Mouse (Mus musculus) heart, adult 2 months (tissue): ENCODE data around the gene Kif27. TPM values are rescaled to one million over a fixed set of nuclear protein-coding genes. Genes with fewer than 3 reads are reported as not detected.
"Not testable (repeated sequence)": the region's sequence is repeated elsewhere in the genome, so short reads cannot be mapped to it uniquely, and the experiment has no call there.

Source experiments
- DNase-seq, 2 experiments: peaks; one replicate each; pipeline ENCODE4 v3.0.0; 2021
- H3K27ac ChIP-seq: fragments of 200-600 bp; 2 replicates; pipeline ENCODE4 v1.8.1; 2022
- H3K27me3 ChIP-seq: fragments of 200-500 bp; 2 replicates; pipeline ENCODE4 v1.6.1; 2012; ENCODE audit warnings: mild to moderate bottlenecking, low read length, inconsistent platforms, mixed read lengths; ENCODE audit not compliant: control insufficient read depth, insufficient read depth
- H3K36me3 ChIP-seq: fragments of 200-500 bp; 2 replicates; pipeline ENCODE4 v1.6.1; 2012; ENCODE audit warnings: low read length, inconsistent platforms; ENCODE audit not compliant: control insufficient read depth, insufficient read depth
- H3K4me1 ChIP-seq: fragments of 200-500 bp; 2 replicates; pipeline ENCODE4 v1.6.1; 2011; ENCODE audit warnings: low read length; ENCODE audit not compliant: control insufficient read depth, insufficient read depth
- H3K4me3 ChIP-seq: fragments of 200-600 bp; 2 replicates; pipeline ENCODE4 v1.8.1; 2022
- H3K79me2 ChIP-seq: fragments of 200-500 bp; replicated peaks from 2 replicates; pipeline ENCODE4 v1.6.1; 2012; ENCODE audit warnings: mild to moderate bottlenecking, inconsistent platforms, low read length, moderate library complexity, mixed read lengths; ENCODE audit not compliant: control insufficient read depth, insufficient read depth
- H3K9ac ChIP-seq: fragments of 200-500 bp; 2 replicates; pipeline ENCODE4 v1.6.1; 2012; ENCODE audit warnings: low read depth, mild to moderate bottlenecking, control low read depth, inconsistent platforms, low read length, mixed read lengths
- CTCF ChIP-seq: fragments of 200-600 bp; IDR thresholded peaks from 2 replicates; pipeline ENCODE4 v1.8.1; 2022; ENCODE audit warnings: antibody characterized with exemption, mild to moderate bottlenecking, moderate library complexity
- EP300 ChIP-seq: fragments of 200-500 bp; IDR thresholded peaks from 2 replicates; pipeline ENCODE4 v1.6.1; 2011; ENCODE audit warnings: low read depth, low read length, control low read depth; ENCODE audit not compliant: insufficient read depth
- POLR2A ChIP-seq: fragments of 200-500 bp; IDR thresholded peaks from 2 replicates; pipeline ENCODE4 v1.6.1; 2011; ENCODE audit warnings: mild to moderate bottlenecking, low read depth, low read length, control low read depth; ENCODE audit not compliant: insufficient read depth
- WGBS: fragments of 180-500 bp; shearing (Covaris S2); methylation state at CpG from one replicate; pipeline ENCODE4 v1.1.7; 2018; 5-methylcytosine and 5-hydroxymethylcytosine counted together
- intact Hi-C: fragments of 180-260 bp; cut with DNase I; formaldehyde crosslinking; loops from one replicate; pipeline ENCODE4 v1.15.1; 2025
- polyA plus RNA-seq: library from polyadenylated mRNA; depleted of rRNA; stranded (reverse); fragments of >200 nt; gene quantifications from 2 replicates; pipeline ENCODE4 v1.2.3, GENCODE M21; 2012
- total RNA-seq, 2 experiments: library from RNA; stranded (reverse); gene quantifications; 2 replicates each; pipeline ENCODE4 v1.2.3; 2021

The Kif27 gene
- total and polyA plus RNA-seq, 3 experiments = 0.05 to 0.10 (median 0.10) TPM

DNA sequence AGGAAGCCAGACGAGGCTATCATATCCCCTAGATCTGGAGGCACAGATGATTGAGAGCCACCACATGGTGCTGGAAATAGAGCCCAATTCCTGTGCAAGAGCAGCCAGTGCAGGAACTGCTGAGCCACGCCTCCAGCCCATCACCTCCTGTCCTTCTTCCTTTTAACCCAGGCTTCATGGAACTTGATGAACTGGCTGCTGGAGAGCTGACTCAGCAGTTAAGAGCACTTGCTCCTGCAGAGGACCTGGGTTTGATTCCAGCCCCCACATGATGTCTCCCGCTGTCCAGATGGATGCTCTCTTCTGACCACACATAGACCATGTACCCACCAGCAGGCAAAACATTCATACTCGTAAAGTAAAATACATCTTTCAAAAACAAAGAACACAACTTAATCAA is 9.9 kb upstream of the Kif27 start:
- no peaks in the 10 kb centered on the region for H3K36me3 ChIP-seq
- intact Hi-C loops = no loop called here
- TF ChIP-seq POLR2A = no peak
- TF ChIP-seq EP300 = no peak
- no peak for TF ChIP-seq CTCF
- no peaks in the 10 kb centered on the region for H3K79me2 ChIP-seq
- H3K27me3 ChIP-seq = no peaks in the 10 kb centered on the region
- H3K4me3 ChIP-seq = no peak overlapping the region
- no peak overlapping the region for H3K27ac ChIP-seq
- DNase-seq = no peak
- WGBS = 68% methylated on average over 4 of the region's 4 CpGs
- H3K4me1 ChIP-seq = peaks cover 1% of the 10 kb centered on the region; the same call in 1 of the 2 replicates
- no peak overlapping the region for H3K9ac ChIP-seq

DNA sequence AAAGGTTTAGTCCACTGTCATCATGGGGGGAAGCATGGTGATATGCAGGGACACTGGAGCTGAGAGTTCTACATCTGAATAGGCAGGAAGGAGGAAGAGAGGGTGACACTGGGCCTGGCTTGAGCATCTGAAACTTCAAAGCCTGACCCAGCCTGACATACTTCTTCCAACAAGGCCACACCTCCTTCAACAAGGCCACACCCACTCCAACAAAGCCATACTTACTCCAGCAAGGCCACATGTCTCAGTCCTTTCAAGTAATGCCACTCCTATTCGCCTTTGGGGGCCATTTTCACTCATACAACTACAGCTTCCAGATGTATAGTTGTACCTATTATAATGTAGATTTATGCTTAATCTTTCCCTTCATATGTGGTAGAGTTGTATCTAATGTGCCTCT is 8.7 kb upstream of the Kif27 start:
- WGBS = 78% methylated on average over 1 of the region's 1 CpGs
- H3K4me1 ChIP-seq = no peaks in the 10 kb centered on the region
- no peak for DNase-seq
- H3K27ac ChIP-seq = no peak overlapping the region
- no peak overlapping the region for H3K4me3 ChIP-seq
- no peak for TF ChIP-seq EP300
- no peak for TF ChIP-seq CTCF
- TF ChIP-seq POLR2A = no peak
- H3K27me3 ChIP-seq = no peaks in the 10 kb centered on the region
- H3K36me3 ChIP-seq = no peaks in the 10 kb centered on the region
- intact Hi-C loops = no loop called here
- H3K9ac ChIP-seq = no peak overlapping the region
- no peaks in the 10 kb centered on the region for H3K79me2 ChIP-seq

DNA sequence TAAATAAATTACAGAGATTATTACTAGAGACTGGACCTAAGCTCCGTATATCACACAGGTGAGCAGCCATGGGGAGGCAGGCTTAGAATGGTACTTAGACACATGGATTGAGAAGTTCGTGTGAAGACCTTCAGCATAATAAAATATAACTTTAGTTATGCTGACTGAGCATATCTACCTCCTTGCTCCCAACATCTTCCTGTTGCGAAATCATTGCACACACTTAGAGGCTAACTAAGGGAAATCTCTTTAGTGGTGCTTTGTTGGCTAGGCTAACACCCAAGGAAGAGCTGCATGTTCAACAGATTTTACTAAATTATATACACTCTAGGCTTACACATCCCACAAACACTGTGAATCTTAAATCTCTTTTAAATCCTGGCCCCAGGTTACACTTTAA is 7.5 kb upstream of the Kif27 start:
- TF ChIP-seq POLR2A = no peak
- no peak for TF ChIP-seq CTCF
- no peak for TF ChIP-seq EP300
- WGBS = 82% methylated on average over 3 of the region's 3 CpGs
- no peak overlapping the region for H3K4me3 ChIP-seq
- no peak overlapping the region for H3K27ac ChIP-seq
- no peaks in the 10 kb centered on the region for H3K27me3 ChIP-seq
- no peaks in the 10 kb centered on the region for H3K36me3 ChIP-seq
- no peak for DNase-seq
- H3K9ac ChIP-seq = no peak overlapping the region
- H3K4me1 ChIP-seq = no peaks in the 10 kb centered on the region
- intact Hi-C loops = no loop called here
- H3K79me2 ChIP-seq = no peaks in the 10 kb centered on the region

DNA sequence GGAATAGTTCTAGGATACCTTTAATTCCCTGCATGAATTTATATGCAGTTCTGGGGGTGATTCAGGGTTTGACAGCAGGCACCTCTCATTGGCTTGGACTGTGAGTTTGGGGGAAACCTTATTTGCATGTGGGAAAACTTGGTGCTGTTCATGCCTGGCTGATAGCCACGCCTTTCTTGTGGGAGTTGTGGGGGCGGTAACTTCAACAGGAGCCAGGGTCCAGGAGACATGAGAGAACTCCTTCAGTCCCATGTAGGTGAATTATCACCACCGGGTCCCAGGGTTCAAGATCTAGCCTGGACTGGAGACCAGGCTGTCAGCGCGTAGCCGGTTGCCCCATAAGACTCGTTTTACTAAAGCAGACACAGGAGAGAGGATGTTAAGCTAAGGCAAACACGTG is 6.3 kb upstream of the Kif27 start:
- H3K27me3 ChIP-seq, DNase-seq, H3K36me3 ChIP-seq, H3K27ac ChIP-seq, H3K79me2 ChIP-seq, H3K4me3 ChIP-seq, intact Hi-C loops, H3K9ac ChIP-seq, H3K4me1 ChIP-seq: not testable (repeated sequence)
- WGBS = 75% methylated on average over 8 of the region's 8 CpGs

DNA sequence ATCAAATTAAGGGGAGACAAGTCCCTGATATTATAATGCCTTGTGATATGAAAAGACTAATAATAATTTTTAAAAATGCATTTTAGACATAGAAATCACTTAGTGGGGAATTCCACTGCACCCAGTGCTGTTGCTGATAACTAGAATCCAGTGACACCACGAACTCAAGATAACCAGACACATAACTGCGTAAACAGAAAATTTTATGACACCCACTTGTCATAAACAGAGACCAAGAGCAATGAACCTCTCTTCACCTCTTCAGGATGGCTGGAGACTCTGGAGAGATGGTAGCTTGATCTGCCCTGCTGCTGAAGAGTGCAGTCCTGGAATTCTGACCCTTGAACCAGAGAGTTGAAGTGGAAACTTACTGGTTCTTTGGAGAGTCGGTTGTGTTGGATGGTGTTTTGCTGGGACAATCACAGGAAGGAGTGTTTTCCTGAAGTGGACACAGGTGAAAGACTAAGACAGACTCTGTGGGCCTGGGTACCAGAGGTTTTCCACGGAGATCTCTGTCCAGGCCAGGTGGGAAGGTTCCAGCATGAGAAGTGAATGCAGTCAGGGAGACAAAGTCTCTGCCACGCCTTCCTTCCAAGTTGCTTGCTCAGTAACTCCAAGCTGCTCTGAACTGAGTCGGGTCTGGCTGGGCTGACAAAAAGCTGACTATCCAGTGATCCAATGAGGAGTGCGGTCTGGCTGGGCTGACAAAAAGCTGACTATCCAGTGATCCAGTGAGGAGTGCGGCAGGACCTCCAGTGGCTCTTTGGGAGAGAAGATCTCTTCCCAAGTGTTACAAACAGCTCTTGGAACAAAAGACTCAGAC is 5.6 kb upstream of the Kif27 start:
- Histone ChIP-seq H3K9ac (no peak overlapping the region), H3K79me2 (no peaks in the 10 kb centered on the region), H3K27ac (no peak overlapping the region), H3K36me3 (no peaks in the 10 kb centered on the region), H3K4me3 (no peak overlapping the region), H3K4me1 (no peaks in the 10 kb centered on the region), H3K27me3 (no peaks in the 10 kb centered on the region)
- no peak for DNase-seq
- intact Hi-C loops = no loop called here
- WGBS = 72% methylated on average over 8 of the region's 8 CpGs
- TF ChIP-seq POLR2A (no peak), EP300 (no peak), CTCF (no peak)

DNA sequence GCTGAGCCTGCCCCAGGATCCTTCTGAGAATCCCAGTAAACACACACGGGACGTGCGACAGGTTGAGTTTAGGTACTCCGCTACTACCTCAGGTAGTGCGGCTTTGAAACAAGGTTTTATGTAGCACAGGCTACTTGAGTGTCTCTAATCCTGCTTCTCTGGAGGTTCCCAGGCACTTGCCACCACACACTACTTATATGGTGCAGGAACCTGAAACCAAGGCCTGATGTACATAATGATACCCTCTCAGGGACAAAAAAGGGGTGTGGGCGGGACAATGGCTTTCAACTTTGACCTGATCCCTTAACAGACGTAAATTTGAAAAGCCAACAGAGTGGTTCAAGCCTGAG is 357 bp upstream of the Kif27 start:
- H3K4me3 ChIP-seq = peak overlapping the region; percentile 45
- no peak overlapping the region for H3K27ac ChIP-seq
- no peak for DNase-seq
- no peak overlapping the region; the same call in 1 of the 2 replicates for H3K9ac ChIP-seq
- no peaks in the 10 kb centered on the region for H3K36me3 ChIP-seq
- WGBS = 16% methylated on average over 7 of the region's 7 CpGs
- H3K4me1 ChIP-seq = no peaks in the 10 kb centered on the region
- no peaks in the 10 kb centered on the region for H3K79me2 ChIP-seq
- no peaks in the 10 kb centered on the region for H3K27me3 ChIP-seq
- intact Hi-C loops = loop anchor here (5.0 kb wide), 2 partner anchors 43 to 87 kb away; partner anchors contain the start of genes Hnrnpk and Rmi1
- TF ChIP-seq POLR2A (0 out of 2 replicates have a peak, but pooled peaks have one; percentile 48), CTCF (no peak)
